Mouse (Mus musculus): Measurements from ENCODE around the gene Pagr1a. TPM values are rescaled to one million over a fixed set of nuclear protein-coding genes. Genes with fewer than 3 reads are reported as not detected.

The Pagr1a gene
- polyA plus RNA-seq, 1 experiment = 1.6 TPM

DNA sequence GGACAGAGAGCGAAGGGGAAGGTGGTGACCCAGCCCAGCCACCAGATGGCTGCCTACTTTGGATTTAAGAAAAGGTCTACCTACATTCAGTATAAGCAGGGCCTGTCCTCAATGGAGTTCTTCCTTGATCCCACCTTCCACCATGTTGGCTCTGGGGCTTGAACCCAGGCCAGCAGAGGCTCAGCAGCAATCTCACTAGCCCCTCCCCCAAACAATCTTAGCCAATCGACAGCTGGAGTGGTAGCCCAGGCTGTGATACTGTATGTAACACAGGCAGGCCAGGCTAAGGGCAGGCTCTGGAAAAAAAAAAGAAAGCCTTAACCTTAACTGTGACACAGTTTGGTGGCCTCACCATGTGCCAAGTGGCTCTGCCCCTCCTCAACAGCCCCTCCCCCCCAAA lies 5.4 kb downstream of the Pagr1a start:
- 62% methylated on average over 2 of the region's 2 CpGs for WGBS
- TF ChIP-seq POLR2A (IDR thresholded peaks at IDR 0.05; ENCODE audit: low read depth, low read length) (no peak), CTCF (IDR thresholded peaks at IDR 0.05; ENCODE audit: extremely low read depth, insufficient read length, insufficient replicate concordance, low read depth, low read length) (no peak; the same call in 1 of the 2 replicates)
- Histone ChIP-seq H3K4me1 (ENCODE audit: control insufficient read depth, insufficient read depth, insufficient read length, low read length) (peaks cover 49% of the 10 kb centered on the region), H3K36me3 (ENCODE audit: control insufficient read depth, insufficient read depth, low read length) (peaks cover 7% of the 10 kb centered on the region), H3K4me3 (ENCODE audit: low read depth, low read length) (no peak overlapping the region), H3K27me3 (ENCODE audit: control insufficient read depth, insufficient read depth, low read length) (no peaks in the 10 kb centered on the region), H3K27ac (ENCODE audit: insufficient read depth, low read depth, low read length) (peak overlapping the region; percentile 11)

DNA sequence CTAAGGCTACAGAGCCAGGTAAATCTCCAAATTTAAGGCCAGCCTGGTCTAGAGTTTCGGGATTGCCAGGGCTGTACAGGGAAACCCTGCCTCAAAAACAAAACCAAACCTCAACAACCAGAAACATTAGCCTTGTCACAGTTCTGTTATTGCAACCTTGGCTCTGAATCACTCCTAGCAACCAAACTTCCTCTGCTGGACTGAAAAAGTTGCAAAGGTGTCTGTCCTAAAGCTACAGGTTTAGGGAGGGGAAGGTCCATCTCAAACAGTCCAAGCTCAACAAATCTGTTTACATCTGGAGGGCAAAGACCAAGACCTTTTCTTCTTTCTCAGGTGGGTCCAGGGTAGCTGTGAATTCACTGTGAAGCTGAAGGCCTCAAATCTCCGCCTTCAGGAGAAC lies 6.1 kb downstream of the Pagr1a start:
- peaks cover 49% of the 10 kb centered on the region for H3K4me1 ChIP-seq (ENCODE audit: control insufficient read depth, insufficient read depth, insufficient read length, low read length)
- H3K36me3 ChIP-seq (ENCODE audit: control insufficient read depth, insufficient read depth, low read length) = peaks cover 9% of the 10 kb centered on the region
- H3K4me3 ChIP-seq (ENCODE audit: low read depth, low read length) = no peak overlapping the region
- H3K27me3 ChIP-seq (ENCODE audit: control insufficient read depth, insufficient read depth, low read length) = no peaks in the 10 kb centered on the region
- H3K27ac ChIP-seq (ENCODE audit: insufficient read depth, low read depth, low read length) = peak overlapping the region; percentile 11; the same call in 1 of the 2 replicates
- TF ChIP-seq POLR2A (IDR thresholded peaks at IDR 0.05; ENCODE audit: low read depth, low read length) = no peak
- TF ChIP-seq CTCF (IDR thresholded peaks at IDR 0.05; ENCODE audit: extremely low read depth, insufficient read length, insufficient replicate concordance, low read depth, low read length) = no peak
- 84% methylated on average over 2 of the region's 2 CpGs for WGBS

DNA sequence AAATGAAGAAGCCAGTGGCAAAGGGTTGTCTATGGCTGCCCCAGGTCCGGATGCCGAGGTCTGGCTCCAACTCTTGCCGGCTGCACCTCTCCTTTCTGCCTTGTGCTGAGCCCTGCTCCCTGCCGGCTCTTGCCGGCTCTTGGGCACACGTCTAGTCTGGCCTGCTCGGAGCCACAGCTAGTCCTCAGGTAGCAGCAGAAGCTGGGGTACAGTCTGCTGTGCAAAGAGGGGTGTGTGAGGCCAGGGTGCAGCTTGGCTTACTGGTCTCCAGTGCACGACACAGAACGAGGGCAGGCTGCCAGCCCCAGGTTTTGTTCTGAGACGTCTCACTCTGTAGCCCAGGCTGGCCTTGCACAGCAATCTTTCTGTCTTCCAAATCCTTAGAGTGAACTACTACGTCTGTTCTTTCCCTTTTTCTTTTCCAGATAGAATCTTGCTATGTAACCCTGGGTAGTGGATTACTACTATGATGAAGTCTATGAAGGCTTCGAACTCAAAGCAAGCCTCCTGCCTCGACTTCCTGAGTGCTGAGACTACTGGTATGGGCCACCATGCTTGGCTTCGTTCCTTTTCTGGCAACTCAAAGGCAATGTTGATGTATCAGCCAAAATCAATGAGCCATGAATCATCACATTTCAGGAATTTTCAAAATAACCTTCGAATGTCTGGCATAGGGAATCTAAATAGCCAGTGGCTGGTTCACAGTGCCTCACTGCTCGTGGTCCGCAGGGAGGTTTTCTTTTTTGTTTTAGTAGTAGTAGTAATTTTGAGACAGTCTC lies 7.7 kb downstream of the Pagr1a start:
- 49% methylated on average over 17 of the region's 17 CpGs for WGBS

DNA sequence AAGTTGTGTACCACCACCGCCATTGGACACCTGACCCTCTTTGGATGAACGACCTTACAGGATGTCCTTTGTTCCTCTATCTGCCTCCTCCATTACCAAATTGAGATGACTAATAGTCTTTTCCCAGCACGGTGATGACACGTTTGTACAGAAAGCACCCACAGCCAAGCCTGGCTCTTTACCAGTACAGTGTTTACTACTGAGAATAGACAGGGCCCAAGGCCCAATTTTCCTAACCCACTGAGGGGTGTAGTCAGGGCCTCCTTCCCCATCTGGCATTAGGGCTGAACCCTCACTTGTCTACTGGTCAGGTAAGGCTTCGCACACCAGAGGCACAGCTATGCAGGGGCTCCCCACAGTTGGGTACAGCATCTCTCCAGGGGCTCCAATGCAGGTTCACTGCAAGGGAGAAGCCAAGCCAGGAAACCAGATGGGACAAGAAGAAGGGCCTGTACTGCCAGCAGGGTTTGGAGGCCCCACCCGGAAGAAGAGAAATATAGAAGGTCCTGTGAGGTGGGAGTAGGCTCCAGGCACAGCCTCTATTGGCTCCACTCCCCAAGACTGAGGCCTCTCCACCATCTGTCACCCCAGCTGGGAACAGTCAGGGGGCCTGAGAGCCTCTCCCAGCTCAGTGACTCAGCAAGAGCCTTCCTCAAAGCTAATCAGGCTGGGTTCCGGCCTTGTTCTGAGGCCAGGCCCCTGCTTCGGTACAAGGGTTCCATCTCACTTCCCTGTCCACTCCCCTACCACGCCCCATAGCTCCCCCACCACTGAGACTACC lies 8.7 kb downstream of the Pagr1a start:
- Histone ChIP-seq H3K27me3 (ENCODE audit: control insufficient read depth, insufficient read depth, low read length) (no peaks in the 10 kb centered on the region), H3K4me3 (ENCODE audit: low read depth, low read length) (peak overlapping the region; percentile 22; the same call in 1 of the 2 replicates), H3K27ac (ENCODE audit: insufficient read depth, low read depth, low read length) (peak overlapping the region; percentile 97), H3K4me1 (ENCODE audit: control insufficient read depth, insufficient read depth, insufficient read length, low read length) (peaks cover 46% of the 10 kb centered on the region), H3K36me3 (ENCODE audit: control insufficient read depth, insufficient read depth, low read length) (peaks cover 8% of the 10 kb centered on the region)
- whole genome bisulfite sequencing = 20% methylated on average over 9 of the region's 9 CpGs
- TF ChIP-seq POLR2A (IDR thresholded peaks at IDR 0.05; ENCODE audit: low read depth, low read length) (peak; percentile 35; the same call in 1 of the 2 replicates), CTCF (IDR thresholded peaks at IDR 0.05; ENCODE audit: extremely low read depth, insufficient read length, insufficient replicate concordance, low read depth, low read length) (no peak)

More for the DNA sequence above, 7.7 kb downstream of the Pagr1a start:
- Histone ChIP-seq H3K4me1 (ENCODE audit: control insufficient read depth, insufficient read depth, insufficient read length, low read length) (peaks cover 45% of the 10 kb centered on the region), H3K27ac (ENCODE audit: insufficient read depth, low read depth, low read length) (peak overlapping the region; percentile 97), H3K27me3 (ENCODE audit: control insufficient read depth, insufficient read depth, low read length) (no peaks in the 10 kb centered on the region), H3K4me3 (ENCODE audit: low read depth, low read length) (peak overlapping the region; percentile 24), H3K36me3 (ENCODE audit: control insufficient read depth, insufficient read depth, low read length) (peaks cover 8% of the 10 kb centered on the region)
- TF ChIP-seq CTCF (IDR thresholded peaks at IDR 0.05; ENCODE audit: extremely low read depth, insufficient read length, insufficient replicate concordance, low read depth, low read length) (no peak), POLR2A (IDR thresholded peaks at IDR 0.05; ENCODE audit: low read depth, low read length) (no peak)

DNA sequence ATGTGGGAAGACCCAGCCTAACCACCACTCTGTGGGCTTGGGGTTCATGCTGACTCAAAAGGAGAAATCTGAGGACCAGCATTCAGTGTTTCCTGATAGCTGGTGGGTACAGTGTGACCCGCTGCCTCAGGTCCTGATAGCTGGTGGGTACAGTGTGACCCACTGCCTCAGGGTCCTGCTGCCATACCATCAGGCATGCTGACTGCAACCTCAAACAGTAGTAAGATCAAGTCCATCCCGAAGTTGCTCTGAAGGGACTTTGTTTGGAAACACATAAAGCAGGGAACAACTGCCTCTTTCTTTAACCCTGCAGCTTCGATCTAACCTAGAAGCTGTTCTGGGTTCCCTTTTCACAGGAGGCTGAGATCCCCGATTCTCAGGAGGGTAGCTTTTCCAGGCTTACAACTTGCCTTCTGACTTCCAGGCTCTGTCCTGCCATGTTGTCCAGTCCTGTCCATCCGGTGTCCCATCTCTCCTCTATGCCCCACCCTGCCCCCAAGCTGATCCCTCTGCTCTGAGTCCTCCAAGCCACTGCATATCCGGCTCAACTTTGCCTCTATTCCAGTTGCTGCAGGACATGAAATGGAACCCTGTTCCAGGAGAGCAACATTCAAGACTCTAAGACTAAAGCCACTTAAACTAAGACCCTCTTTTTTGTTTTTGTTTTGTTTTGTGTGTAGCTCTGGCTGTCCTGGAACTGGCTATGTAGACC lies 9.7 kb downstream of the Pagr1a start:
- H3K36me3 ChIP-seq (ENCODE audit: control insufficient read depth, insufficient read depth, low read length) = peaks cover 8% of the 10 kb centered on the region
- WGBS = 82% methylated on average over 6 of the region's 6 CpGs
- no peak overlapping the region for H3K4me3 ChIP-seq (ENCODE audit: low read depth, low read length)

DNA sequence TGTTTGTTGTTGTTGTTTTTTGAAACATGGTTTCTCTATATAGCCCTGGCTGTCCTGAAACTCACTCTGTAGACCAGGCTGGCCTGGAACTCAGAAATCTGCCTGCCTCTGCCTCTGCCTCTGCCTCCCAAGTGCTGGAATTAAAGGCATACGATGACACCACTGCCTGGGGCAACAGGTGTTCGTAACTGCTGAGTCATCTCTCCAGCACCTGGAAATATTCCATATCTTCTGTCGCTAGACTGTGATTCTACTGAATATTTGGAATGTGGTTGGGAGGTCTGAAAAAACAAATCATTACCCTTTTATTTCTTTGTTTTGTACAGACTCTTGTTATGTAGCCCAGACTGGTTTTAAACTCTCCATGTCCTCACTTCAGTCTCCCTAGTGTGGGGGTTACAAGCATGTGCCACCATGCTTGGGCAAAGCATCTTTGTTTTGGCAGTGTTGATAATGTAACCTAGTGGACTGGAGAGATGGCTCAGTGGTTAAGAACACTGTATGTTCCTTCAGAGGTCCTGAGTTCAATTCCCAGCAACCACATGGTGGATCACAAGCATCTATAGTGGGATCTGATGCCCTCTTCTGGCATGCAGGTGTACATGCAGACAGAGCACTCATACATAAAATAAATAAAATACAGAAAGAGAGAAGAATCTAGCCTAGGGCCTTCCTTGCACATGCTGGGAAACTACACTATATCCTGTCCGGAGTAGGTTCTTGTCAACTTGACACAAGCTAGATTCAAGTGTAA lies 12.9 kb downstream of the Pagr1a start:
- H3K36me3 ChIP-seq (ENCODE audit: control insufficient read depth, insufficient read depth, low read length) = peaks cover 24% of the 10 kb centered on the region
- H3K4me3 ChIP-seq (ENCODE audit: low read depth, low read length) = no peak overlapping the region
- peaks cover 22% of the 10 kb centered on the region for H3K4me1 ChIP-seq (ENCODE audit: control insufficient read depth, insufficient read depth, insufficient read length, low read length)
- TF ChIP-seq CTCF (IDR thresholded peaks at IDR 0.05; ENCODE audit: extremely low read depth, insufficient read length, insufficient replicate concordance, low read depth, low read length) (no peak), POLR2A (IDR thresholded peaks at IDR 0.05; ENCODE audit: low read depth, low read length) (no peak)
- H3K27ac ChIP-seq (ENCODE audit: insufficient read depth, low read depth, low read length) = peak overlapping the region; percentile 17
- H3K27me3 ChIP-seq (ENCODE audit: control insufficient read depth, insufficient read depth, low read length) = no peaks in the 10 kb centered on the region
- 43% methylated on average over 4 of the region's 4 CpGs for WGBS

More for the DNA sequence above, 9.7 kb downstream of the Pagr1a start:
- no peak for TF ChIP-seq CTCF (IDR thresholded peaks at IDR 0.05; ENCODE audit: extremely low read depth, insufficient read length, insufficient replicate concordance, low read depth, low read length)
- no peak for TF ChIP-seq POLR2A (IDR thresholded peaks at IDR 0.05; ENCODE audit: low read depth, low read length)
- Histone ChIP-seq H3K27me3 (ENCODE audit: control insufficient read depth, insufficient read depth, low read length) (no peaks in the 10 kb centered on the region), H3K4me1 (ENCODE audit: control insufficient read depth, insufficient read depth, insufficient read length, low read length) (peaks cover 37% of the 10 kb centered on the region), H3K27ac (ENCODE audit: insufficient read depth, low read depth, low read length) (peak overlapping the region; percentile 97; the same call in 1 of the 2 replicates)

Data from small intestine, adult 2 months (tissue).